Mouse (Mus musculus) MEL (cell line): ENCODE measurements around the gene H2-Ab1.

Experiments
- ELF1 ChIP-seq: IDR thresholded peaks from 2 replicates; pipeline ENCODE4 v1.6.1; 2014; ENCODE audit warnings: low read depth, mild to moderate bottlenecking, inconsistent platforms, low read length, improper control_type of control experiment, moderate library complexity
- EP300 ChIP-seq, 2 experiments: IDR thresholded peaks; 2 replicates each; pipeline ENCODE4 v1.6.1; 2011; ENCODE audit warnings: improper control_type of control experiment in 2 of 2, low read length in 2 of 2, low read depth in 1 of 2, mild to moderate bottlenecking in 1 of 2
- HCFC1 ChIP-seq: IDR thresholded peaks from 2 replicates; pipeline ENCODE4 v1.6.1; 2012; ENCODE audit warnings: low read depth, mild to moderate bottlenecking, inconsistent platforms, low read length, improper control_type of control experiment, moderate library complexity
- MXI1 ChIP-seq: IDR thresholded peaks from 2 replicates; pipeline ENCODE4 v1.6.1; 2011; ENCODE audit warnings: mild to moderate bottlenecking, low read depth, low read length, improper control_type of control experiment
- POLR2A ChIP-seq, 2 experiments: IDR thresholded peaks; 2 replicates each; pipeline ENCODE4 v1.6.1; 2011 to 2012; ENCODE audit warnings: low read length in 2 of 2, mild to moderate bottlenecking in 2 of 2, control low read depth in 1 of 2, improper control_type of control experiment in 1 of 2, low read depth in 1 of 2, moderate library complexity in 1 of 2; ENCODE audit not compliant: control insufficient read depth in 1 of 2, insufficient read depth in 1 of 2, poor library complexity in 1 of 2
- TBP ChIP-seq: IDR thresholded peaks from 2 replicates; pipeline ENCODE4 v1.8.0; 2011; ENCODE audit warnings: low read depth, low read length, improper control_type of control experiment
- TCF12 ChIP-seq: IDR thresholded peaks from 2 replicates; pipeline ENCODE4 v1.6.1; 2014; ENCODE audit warnings: low read depth, mild to moderate bottlenecking, inconsistent platforms, low read length, improper control_type of control experiment, moderate library complexity
- USF1 ChIP-seq: IDR thresholded peaks from 2 replicates; pipeline ENCODE4 v1.6.1; 2014; ENCODE audit warnings: low read depth, mild to moderate bottlenecking, inconsistent platforms, low read length, improper control_type of control experiment, moderate library complexity
- USF2 ChIP-seq, 2 experiments: IDR thresholded peaks; 2 replicates each; pipeline ENCODE4 v1.6.1; 2011 to 2012; ENCODE audit warnings: improper control_type of control experiment in 2 of 2, low read length in 2 of 2, borderline replicate concordance in 1 of 2, inconsistent platforms in 1 of 2, low read depth in 1 of 2, mild to moderate bottlenecking in 1 of 2; ENCODE audit not compliant: insufficient read depth in 1 of 2

GRCm38 (mm10) chr17:34316697-34317096, 59.2 kb downstream of the H2-Ab1 start:
- no peak for TF ChIP-seq HCFC1
- TF ChIP-seq USF2 (IDR thresholded peaks at IDR 0.05; ENCODE audit: borderline replicate concordance in 1 of 2, insufficient read depth in 1 of 2, low read depth in 1 of 2, low read length in 2 of 2), result no peak
- no peak for TF ChIP-seq POLR2A (IDR thresholded peaks at IDR 0.05; ENCODE audit: control insufficient read depth in 1 of 2, insufficient read depth in 1 of 2, low read depth in 1 of 2, low read length in 2 of 2, poor library complexity in 1 of 2)
- no peak for TF ChIP-seq MXI1
- no peak for TF ChIP-seq TCF12
- no peak for TF ChIP-seq ELF1
- TF ChIP-seq USF1, result no peak
- no peak for TF ChIP-seq EP300 (IDR thresholded peaks at IDR 0.05; ENCODE audit: low read depth in 1 of 2, low read length in 2 of 2)
- no peak for TF ChIP-seq TBP
